Mouse (Mus musculus): ENCODE data around the gene Atg10.

Atg10 gene

GRCm38 (mm10) chr13:90995034-90995629, 228.6 kb downstream of the Atg10 start:
- DNase-seq: no peak

- peak; percentile 7 for DNase-seq
These were observed 230.2 kb downstream of the Atg10 start for GRCm38 (mm10) chr13:90993602-90994001.

GRCm38 (mm10) chr13:90992948-90993347, 230.8 kb downstream of the Atg10 start:
- no peak for DNase-seq

- no peak for DNase-seq
These were observed 235.5 kb downstream of the Atg10 start for GRCm38 (mm10) chr13:90988226-90988625.

GRCm38 (mm10) chr13:90985417-90985816, 238.4 kb downstream of the Atg10 start:
- no peak for DNase-seq

GRCm38 (mm10) chr13:90984073-90984472, 239.7 kb downstream of the Atg10 start:
- no peak for DNase-seq

GRCm38 (mm10) chr13:90981798-90982197, 242.0 kb downstream of the Atg10 start:
- no peak for DNase-seq

GRCm38 (mm10) chr13:90980878-90981674, 242.7 kb downstream of the Atg10 start:
- no peak for DNase-seq

- no peak for DNase-seq
These were observed 246.7 kb downstream of the Atg10 start for GRCm38 (mm10) chr13:90977057-90977456.

GRCm38 (mm10) chr13:90973409-90973808, 250.4 kb downstream of the Atg10 start:
- DNase-seq: no peak

- DNase-seq: no peak
These were observed 253.3 kb downstream of the Atg10 start for GRCm38 (mm10) chr13:90970259-90971017.

GRCm38 (mm10) chr13:90968940-90969339, 254.8 kb downstream of the Atg10 start:
- DNase-seq: no peak

GRCm38 (mm10) chr13:90967422-90967821, 256.3 kb downstream of the Atg10 start:
- peak; percentile 91 for DNase-seq

- peak; percentile 21 for DNase-seq
These were observed 257.8 kb downstream of the Atg10 start for GRCm38 (mm10) chr13:90965996-90966395.

GRCm38 (mm10) chr13:90964511-90964910, 259.3 kb downstream of the Atg10 start:
- peak; percentile 25 for DNase-seq

GRCm38 (mm10) chr13:90962836-90963760, 260.7 kb downstream of the Atg10 start:
- peak; percentile 19 for DNase-seq

- no peak for DNase-seq
These were observed 263.2 kb downstream of the Atg10 start for GRCm38 (mm10) chr13:90960591-90960990.

GRCm38 (mm10) chr13:90958894-90959293, 264.9 kb downstream of the Atg10 start:
- DNase-seq: no peak

GRCm38 (mm10) chr13:90939600-90939999, 284.2 kb downstream of the Atg10 start:
- no peak for DNase-seq

GRCm38 (mm10) chr13:90939192-90939591, 284.6 kb downstream of the Atg10 start:
- no peak for DNase-seq

GRCm38 (mm10) chr13:90935852-90936251, 287.9 kb downstream of the Atg10 start:
- no peak for DNase-seq

GRCm38 (mm10) chr13:90933256-90933655, 290.5 kb downstream of the Atg10 start:
- no peak for DNase-seq
